Mouse (Mus musculus) midbrain, postnatal 0 days (tissue): ENCODE measurements around the gene Sox14. TPM values are rescaled to one million over a fixed set of nuclear protein-coding genes. Genes with fewer than 3 reads are reported as not detected.

Source experiments
- ATAC-seq: fragments of 200-750 bp; cut with Nextera tagmentation; 2 replicates; pipeline ENCODE4 v1.8.0; 2017; ENCODE audit warnings: moderate number of reproducible peaks, mild to moderate bottlenecking, moderate TSS enrichment, moderate library complexity; ENCODE audit not compliant: low FRiP score
- DNase-seq: peaks from one replicate; pipeline ENCODE4 v3.0.0-alpha.2; 2015; ENCODE audit warnings: low spot score
- H3K27ac ChIP-seq: fragments of 300-500 bp; sonication (generic); 2 replicates; pipeline ENCODE4 v1.5.1; 2014; ENCODE audit warnings: low read depth, mild to moderate bottlenecking, low read length, mixed read lengths
- H3K27me3 ChIP-seq: fragments of 300-500 bp; sonication (generic); 2 replicates; pipeline ENCODE4 v1.6.1; 2014; ENCODE audit warnings: low read length, control low read depth, mixed read lengths; ENCODE audit not compliant: insufficient read depth
- H3K36me3 ChIP-seq: fragments of 300-500 bp; sonication (generic); 2 replicates; pipeline ENCODE4 v1.6.1; 2014; ENCODE audit warnings: low read length, control low read depth, mixed read lengths; ENCODE audit not compliant: insufficient read depth
- H3K4me1 ChIP-seq: fragments of 300-500 bp; sonication (generic); 2 replicates; pipeline ENCODE4 v1.6.1; 2014; ENCODE audit warnings: mild to moderate bottlenecking, control low read depth, antibody characterized with exemption, low read length, mixed read lengths; ENCODE audit not compliant: insufficient read depth
- H3K4me2 ChIP-seq: fragments of 300-500 bp; sonication (generic); 2 replicates; pipeline ENCODE4 v1.6.1; 2014; ENCODE audit warnings: low read depth, mild to moderate bottlenecking, low read length, mixed read lengths; ENCODE audit not compliant: poor library complexity, severe bottlenecking
- H3K4me3 ChIP-seq: fragments of 300-500 bp; sonication (generic); 2 replicates; pipeline ENCODE4 v1.5.1; 2014; ENCODE audit warnings: low read depth, mild to moderate bottlenecking, low read length, moderate library complexity
- H3K9ac ChIP-seq: fragments of 300-500 bp; sonication (generic); replicated peaks from 2 replicates; pipeline ENCODE4 v1.6.1; 2014; ENCODE audit warnings: mild to moderate bottlenecking, low read length, moderate library complexity, mixed read lengths; ENCODE audit not compliant: poor library complexity, severe bottlenecking
- H3K9me3 ChIP-seq: fragments of 300-500 bp; sonication (generic); 2 replicates; pipeline ENCODE4 v1.6.1; 2016; ENCODE audit warnings: low read length, control low read depth
- CTCF ChIP-seq: IDR thresholded peaks from 2 replicates; pipeline ENCODE4 v1.5.1; 2016; ENCODE audit warnings: antibody characterized with exemption, mild to moderate bottlenecking
- WGBS: fragments of 180-500 bp; shearing (Covaris S2); extraction: QIAGEN DNeasy Blood & Tissue Kit; methylation state at CpG from one replicate; pipeline ENCODE4 v1.1.7; 2014; 5-methylcytosine and 5-hydroxymethylcytosine counted together
- polyA plus RNA-seq: library from polyadenylated mRNA; unstranded; fragments of >200 nt; fragmentation: Nextera tagmentation; extraction: Ambion mirVana; gene quantifications from 2 replicates; pipeline ENCODE4 v1.2.1, GENCODE M21; 2015
- total RNA-seq: library from RNA; depleted of rRNA; stranded (reverse); fragments of >200 nt; gene quantifications from 2 replicates; pipeline ENCODE4 v1.2.3, GENCODE M21; 2014; rRNA removed

Sox14 gene
- total and polyA plus RNA-seq, 2 experiments from 2014 or later = 23.3 to 45.7 TPM

DNA sequence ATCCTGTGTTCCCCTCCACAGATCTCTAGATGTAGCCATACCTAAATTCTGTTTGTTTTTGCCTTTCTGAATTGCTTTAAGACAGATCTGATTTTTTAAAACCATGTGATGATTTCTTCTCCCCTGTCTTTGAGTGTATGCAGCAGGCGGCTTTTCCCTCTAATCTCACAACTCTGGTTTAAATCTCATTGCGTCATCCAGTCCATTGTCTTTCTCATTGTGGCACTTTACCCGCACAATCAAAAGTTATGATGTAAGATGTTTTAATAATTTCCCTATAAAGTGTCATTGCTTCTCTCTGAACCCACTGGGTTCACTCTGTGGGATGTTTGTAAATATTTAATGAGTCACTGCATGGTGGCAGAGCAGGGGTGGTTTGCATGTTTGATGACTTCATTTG, 36.6 kb downstream of the Sox14 start:
- Histone ChIP-seq H3K4me1 (no peaks in the 10 kb centered on the region), H3K9ac (no peak overlapping the region), H3K9me3 (no peaks in the 10 kb centered on the region; the same call in 1 of the 2 replicates), H3K4me3 (no peak overlapping the region), H3K4me2 (no peak overlapping the region), H3K27me3 (no peaks in the 10 kb centered on the region), H3K27ac (no peak overlapping the region), H3K36me3 (no peaks in the 10 kb centered on the region)
- DNase-seq (no peak), ATAC-seq (no peak)
- WGBS = 93% methylated on average over 3 of the region's 3 CpGs
- TF ChIP-seq CTCF = no peak

DNA sequence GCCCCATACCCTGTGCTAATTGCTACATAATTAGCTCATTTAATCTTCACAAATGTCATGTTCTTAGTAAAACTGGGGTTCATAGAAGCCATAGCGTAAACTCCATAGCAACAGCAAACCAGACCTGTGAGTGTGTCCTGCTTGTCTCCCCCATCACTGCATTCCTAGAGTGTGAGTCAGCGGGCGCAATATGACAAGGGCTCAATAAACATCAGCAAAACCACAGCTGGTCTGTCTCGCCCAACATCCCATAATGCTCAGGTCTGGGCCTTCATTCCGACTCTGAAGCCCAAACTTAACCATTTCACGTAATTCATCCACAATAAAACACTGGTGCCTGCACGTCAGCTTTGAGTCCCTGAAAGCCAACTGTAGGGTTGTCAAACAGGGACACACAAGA, 37.1 kb downstream of the Sox14 start:
- 84% methylated on average over 7 of the region's 7 CpGs for WGBS
- no peak for TF ChIP-seq CTCF

DNA sequence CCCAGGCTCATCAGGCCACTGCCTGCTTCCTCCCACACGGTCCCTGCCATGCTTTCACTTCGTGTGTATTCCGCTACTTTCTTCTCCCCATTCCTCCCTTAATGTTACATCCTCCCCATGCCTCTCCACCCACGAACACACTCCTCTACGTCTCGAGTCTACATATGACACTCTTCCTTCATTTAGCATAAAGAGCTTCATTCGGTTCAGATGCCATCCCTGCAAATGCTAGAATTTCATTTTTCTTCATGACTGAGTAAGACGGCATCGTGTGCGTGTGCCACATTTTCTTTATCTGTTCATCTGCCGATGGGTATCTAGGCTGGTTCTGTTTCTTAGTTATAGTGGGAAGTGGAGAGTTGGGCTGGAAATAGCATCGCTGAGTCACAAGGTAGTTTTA, 39.3 kb downstream of the Sox14 start:
- 95% methylated on average over 12 of the region's 12 CpGs for WGBS
- Histone ChIP-seq H3K4me1 (no peaks in the 10 kb centered on the region), H3K27me3 (no peaks in the 10 kb centered on the region), H3K4me2 (no peak overlapping the region), H3K27ac (no peak overlapping the region), H3K9me3 (no peaks in the 10 kb centered on the region; the same call in 1 of the 2 replicates), H3K9ac (no peak overlapping the region), H3K4me3 (no peak overlapping the region), H3K36me3 (no peaks in the 10 kb centered on the region)
- DNase-seq (no peak), ATAC-seq (no peak)
- TF ChIP-seq CTCF = no peak

More for the DNA sequence above, 37.1 kb downstream of the Sox14 start:
- Histone ChIP-seq H3K9ac (no peak overlapping the region), H3K27me3 (no peaks in the 10 kb centered on the region), H3K4me2 (no peak overlapping the region), H3K4me1 (no peaks in the 10 kb centered on the region), H3K36me3 (no peaks in the 10 kb centered on the region), H3K27ac (no peak overlapping the region), H3K4me3 (no peak overlapping the region), H3K9me3 (no peaks in the 10 kb centered on the region; the same call in 1 of the 2 replicates)
- DNase-seq (no peak), ATAC-seq (no peak)

DNA sequence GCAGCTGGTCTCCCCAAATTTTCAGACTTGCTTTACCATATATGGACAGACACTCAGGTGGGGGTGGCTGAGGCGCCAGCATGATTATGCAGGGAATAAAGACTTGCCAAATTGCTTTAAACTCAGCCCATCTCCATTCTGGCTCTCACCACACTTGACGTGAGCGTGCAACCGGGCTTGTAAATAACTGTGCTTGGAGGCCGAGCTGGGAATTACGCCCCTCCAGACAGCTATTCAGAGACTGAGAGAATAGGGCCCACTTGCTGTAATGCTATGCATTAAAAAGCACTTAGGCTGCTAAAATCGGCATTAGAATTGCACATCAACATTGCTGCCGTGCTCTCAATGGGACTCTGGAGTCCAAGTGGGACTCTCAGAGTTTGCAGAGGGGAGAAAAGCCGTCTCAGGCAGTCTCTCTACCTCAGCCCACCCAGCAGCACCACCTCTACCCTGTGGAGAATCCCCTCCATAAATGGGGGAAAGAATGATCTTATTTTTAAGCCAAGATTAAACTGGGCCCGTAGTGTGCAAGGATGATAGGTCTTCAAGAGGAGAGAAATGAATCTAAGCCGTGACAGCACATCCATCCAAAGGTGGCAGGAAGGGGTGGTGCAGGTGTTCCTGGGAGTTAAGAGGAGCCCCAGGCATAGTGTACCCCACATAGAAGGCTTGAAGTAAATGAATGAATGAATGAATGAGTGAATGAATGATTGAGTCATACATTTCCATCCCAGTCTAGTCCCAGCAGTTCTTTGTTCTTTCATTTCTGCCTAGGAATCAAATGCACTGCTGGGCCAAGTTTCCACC, 40.1 kb downstream of the Sox14 start:
- ATAC-seq = no peak

More for the DNA sequence above, 40.1 kb downstream of the Sox14 start:
- no peak overlapping the region for H3K4me2 ChIP-seq
- peak; percentile 46 for DNase-seq
- no peak overlapping the region for H3K27ac ChIP-seq
- WGBS = 46% methylated on average over 11 of the region's 11 CpGs
- TF ChIP-seq CTCF = no peak
- H3K27me3 ChIP-seq = no peaks in the 10 kb centered on the region
- no peak overlapping the region for H3K4me3 ChIP-seq
- H3K9ac ChIP-seq = no peak overlapping the region
- no peaks in the 10 kb centered on the region; the same call in 1 of the 2 replicates for H3K9me3 ChIP-seq
- no peaks in the 10 kb centered on the region for H3K36me3 ChIP-seq
- no peaks in the 10 kb centered on the region for H3K4me1 ChIP-seq

Other genes with a start within 250 kb of the Sox14 start
- 19.9 and 22.5 TPM in 2 replicates for gene Dzip1l, start 246.7 kb downstream of the Sox14 start, total RNA-seq
- gene Dzip1l, start 246.7 kb downstream of the Sox14 start, polyA plus RNA-seq = 7.1 and 8.1 TPM in 2 replicates
- gene Cldn18, start 158.9 kb downstream of the Sox14 start, total RNA-seq = not detected in 2 replicates
- gene Cldn18, start 158.9 kb downstream of the Sox14 start, polyA plus RNA-seq = not detected in 2 replicates